ENCODE assay signal across 33 mouse cellular contexts in genomic region chr10:40619760-40620159, GRCm38 (mm10). TPM values are rescaled to one million over a fixed set of nuclear protein-coding genes. Genes with fewer than 3 reads are reported as not detected.
"Had no signal": no experiment of that assay in that cellular context is flagged by ENCODE, and none has a peak within 500 bp of the region (broad histone marks: within the 10 kb centered on the region; RNA-seq: fewer than 3 reads in every experiment).

No protein-coding gene starts in this region.

- H3K4me3 ChIP-seq: heart, adult 2 months; heart, embryonic 13.5 days; heart, embryonic 15.5 days; hindbrain, embryonic 13.5 days; hindbrain, embryonic 15.5 days; kidney, embryonic 15.5 days; limb, embryonic 13.5 days; limb, embryonic 15.5 days; liver, embryonic 12.5 days had no signal

- H3K27ac ChIP-seq: heart, adult 2 months; heart, embryonic 13.5 days; heart, embryonic 15.5 days; hindbrain, embryonic 13.5 days; hindbrain, embryonic 15.5 days; hindbrain, postnatal 0 days; kidney, embryonic 15.5 days; kidney, postnatal 0 days; limb, embryonic 13.5 days; limb, embryonic 15.5 days; liver, embryonic 12.5 days; liver, embryonic 14.5 days had no signal

- DNase-seq: gastrocnemius, postnatal 14 days; gastrocnemius, postnatal 36 days; heart, adult 11 months; heart, adult 2 months; heart, postnatal 14 days; heart, postnatal 36 days; kidney, adult 11 months; kidney, adult 2 months; kidney, adult 9 months; kidney, postnatal 14 days; kidney, postnatal 36 days; layer of hippocampus, postnatal 36 days; left cerebral cortex, postnatal 4 days had no signal

RNA-seq across cellular contexts. Expression of gene Ddo, which starts 10.1 kb away (rescaled TPM):
- total RNA-seq: hematopoietic stem cell, adult 5-6 weeks had no signal

RNA-seq across cellular contexts. Expression of gene Slc22a16, which starts 49.6 kb away (rescaled TPM):
- total RNA-seq: gastrocnemius, adult 18-20 months; gastrocnemius, adult 8-10 months; gastrocnemius, postnatal 14 days; gastrocnemius, postnatal 36 days; heart, adult 2 months; heart, postnatal 14 days; heart, postnatal 36 days; hematopoietic stem cell, adult 5-6 weeks; hindbrain, postnatal 0 days; layer of hippocampus, adult 18-20 months; layer of hippocampus, postnatal 10 days; layer of hippocampus, postnatal 36 days; left cerebral cortex, adult 18-20 months; left cerebral cortex, postnatal 10 days; left cerebral cortex, postnatal 25 days; left cerebral cortex, postnatal 4 days; liver, adult 2 months had no signal
